ENCODE assay signal across 8 mouse cellular contexts in genomic region chr5:138155443-138155976, GRCm38 (mm10). TPM values are rescaled to one million over a fixed set of nuclear protein-coding genes. Genes with fewer than 3 reads are reported as not detected.
DNase-seq lines count a peak whose midpoint lies in the region; ATAC-seq and TF ChIP-seq lines count a peak whose summit lies in the region.

Zfp113 (minus strand) TSS chr5:138155744.

- TF ChIP-seq EP300 in CH12.LX (IDR thresholded peaks at IDR 0.05; ENCODE audit: low read length) = no peak
- TF ChIP-seq EP300 in liver, embryonic 14.5 days (IDR thresholded peaks at IDR 0.05; ENCODE audit: low read depth) = no peak
- TF ChIP-seq EP300 in stomach, postnatal 0 days (optimal IDR thresholded peaks at IDR 0.05) = no peak

- H3K4me2 ChIP-seq in CH12.LX (ENCODE audit: insufficient read depth, low read depth, poor library complexity, severe bottlenecking) = peak within 1 kb of the TSS; percentile 100
- peak within 1 kb of the TSS; percentile 68 for H3K4me2 ChIP-seq in heart, embryonic 15.5 days
- peak within 1 kb of the TSS; percentile 86 for H3K4me2 ChIP-seq in liver, embryonic 14.5 days (ENCODE audit: low read depth)
- H3K4me2 ChIP-seq in neural tube, embryonic 11.5 days (ENCODE audit: low read depth) = peak within 1 kb of the TSS; percentile 68
- peak within 1 kb of the TSS; percentile 64 for H3K4me2 ChIP-seq in stomach, postnatal 0 days (replicated peaks; ENCODE audit: low read depth)

- TF ChIP-seq RAD21 in CH12.LX (IDR thresholded peaks at IDR 0.05; ENCODE audit: low read depth, low read length) = peak; percentile 28

- H3K36me3 ChIP-seq in CH12.LX (replicated peaks in 1 of 2; ENCODE audit: control insufficient read depth in 1 of 2, insufficient read depth in 1 of 2, low read length in 1 of 2) = peaks cover 13 to 25% of the 10 kb centered on the region in 2 experiments
- peaks cover 34% of the 10 kb centered on the region for H3K36me3 ChIP-seq in forebrain, embryonic 10.5 days (replicated peaks)
- H3K36me3 ChIP-seq in heart, embryonic 15.5 days = peaks cover 23% of the 10 kb centered on the region
- peaks cover 4% of the 10 kb centered on the region for H3K36me3 ChIP-seq in liver, embryonic 14.5 days (replicated peaks; ENCODE audit: control insufficient read depth, insufficient read depth, low read depth)
- peaks cover 4% of the 10 kb centered on the region for H3K36me3 ChIP-seq in neural tube, embryonic 11.5 days (ENCODE audit: control insufficient read depth, insufficient read depth, low read length)
- peaks cover 8% of the 10 kb centered on the region for H3K36me3 ChIP-seq in stomach, postnatal 0 days (ENCODE audit: control insufficient read depth, insufficient read depth, low read length)

- H3K9me3 ChIP-seq in CH12.LX (replicated peaks; ENCODE audit: low read length) = no peaks in the 10 kb centered on the region
- no peaks in the 10 kb centered on the region for H3K9me3 ChIP-seq in forebrain, embryonic 10.5 days
- no peaks in the 10 kb centered on the region for H3K9me3 ChIP-seq in heart, embryonic 15.5 days (replicated peaks)
- no peaks in the 10 kb centered on the region for H3K9me3 ChIP-seq in liver, embryonic 14.5 days (ENCODE audit: control insufficient read depth, low read length)
- no peaks in the 10 kb centered on the region for H3K9me3 ChIP-seq in neural tube, embryonic 11.5 days (ENCODE audit: control insufficient read depth, low read length)
- H3K9me3 ChIP-seq in stomach, postnatal 0 days (ENCODE audit: control insufficient read depth, low read length) = no peaks in the 10 kb centered on the region

- peak within 1 kb of the TSS; percentile 94 for H3K9ac ChIP-seq in CH12.LX (ENCODE audit: insufficient read depth, low read depth)
- H3K9ac ChIP-seq in heart, embryonic 15.5 days = peak within 1 kb of the TSS; percentile 69
- peak within 1 kb of the TSS; percentile 82 for H3K9ac ChIP-seq in liver, embryonic 14.5 days (replicated peaks)
- H3K9ac ChIP-seq in neural tube, embryonic 11.5 days (ENCODE audit: low read length) = peak within 1 kb of the TSS; percentile 95
- peak within 1 kb of the TSS; percentile 89 for H3K9ac ChIP-seq in stomach, postnatal 0 days (ENCODE audit: low read length)

- H3K27me3 ChIP-seq in CH12.LX (replicated peaks) = no peaks in the 10 kb centered on the region
- H3K27me3 ChIP-seq in forebrain, embryonic 10.5 days (ENCODE audit: poor library complexity, severe bottlenecking) = no peaks in the 10 kb centered on the region
- H3K27me3 ChIP-seq in heart, embryonic 15.5 days = no peaks in the 10 kb centered on the region
- H3K27me3 ChIP-seq in liver, embryonic 14.5 days (ENCODE audit: control insufficient read depth, insufficient read depth, low read length) = no peaks in the 10 kb centered on the region
- no peaks in the 10 kb centered on the region for H3K27me3 ChIP-seq in neural tube, embryonic 11.5 days (ENCODE audit: control insufficient read depth, insufficient read depth, low read length)
- no peaks in the 10 kb centered on the region for H3K27me3 ChIP-seq in stomach, postnatal 0 days (ENCODE audit: control insufficient read depth, insufficient read depth, low read length)

- under 1% methylated on average over 31 of the region's 31 CpGs for WGBS in forebrain, embryonic 10.5 days
- under 1% methylated on average over 31 of the region's 31 CpGs for WGBS in heart, embryonic 15.5 days
- WGBS in liver, embryonic 14.5 days (ENCODE audit: insufficient replicate concordance) = under 1% methylated on average over 31 of the region's 31 CpGs
- under 1% methylated on average over 31 of the region's 31 CpGs for WGBS in neural tube, embryonic 11.5 days
- under 1% methylated on average over 31 of the region's 31 CpGs for WGBS in stomach, postnatal 0 days

- peak; percentile 20 to 90; a peak in 2 of 4 replicates for TF ChIP-seq CTCF in CH12.LX (conservative IDR thresholded peaks at IDR 0.05 in 1 of 2, IDR thresholded peaks at IDR 0.05 in 1 of 2; ENCODE audit: low read depth in 2 of 2, low read length in 2 of 2)
- peak; percentile 99 for TF ChIP-seq CTCF in liver, embryonic 14.5 days (IDR thresholded peaks at IDR 0.05; ENCODE audit: low read depth)
- TF ChIP-seq CTCF in stomach, postnatal 0 days (IDR thresholded peaks at IDR 0.05; ENCODE audit: low read depth) = peak; percentile 96

- dilution Hi-C loops in CH12.LX (cut with MboI; ENCODE audit: extremely low pct_ligation_motif_present, extremely low pct_unique_long_range_greater_than_20kb, low sequenced_read_pairs) = no loop called here

- H3K4me3 ChIP-seq in CH12.LX (replicated peaks in 1 of 3; ENCODE audit: low read depth in 2 of 3, low read length in 2 of 3, poor library complexity in 1 of 3) = peak within 1 kb of the TSS; percentile 88 to 90 (median 89)
- peak within 1 kb of the TSS; percentile 86 for H3K4me3 ChIP-seq in forebrain, embryonic 10.5 days
- H3K4me3 ChIP-seq in heart, embryonic 15.5 days = peak within 1 kb of the TSS; percentile 78
- peak within 1 kb of the TSS; percentile 66 to 88 for H3K4me3 ChIP-seq in liver, embryonic 14.5 days (ENCODE audit: insufficient read depth in 1 of 2, low read depth in 2 of 2, low read length in 2 of 2)
- peak within 1 kb of the TSS; percentile 73 for H3K4me3 ChIP-seq in neural tube, embryonic 11.5 days (ENCODE audit: low read depth, low read length)
- H3K4me3 ChIP-seq in stomach, postnatal 0 days (ENCODE audit: low read depth, low read length) = peak within 1 kb of the TSS; percentile 71

- in situ Hi-C loops in CH12.LX (cut with MboI; ENCODE audit: low pct_ligation_motif_present, low pct_unique_long_range_greater_than_20kb, low sequenced_read_pairs) = no loop called here

- H3K4me1 ChIP-seq in CH12.LX (ENCODE audit: control insufficient read depth in 1 of 2, insufficient read depth in 2 of 2) = peaks cover 0 to 17% of the 10 kb centered on the region in 2 experiments; a peak in 2 of 4 replicates
- H3K4me1 ChIP-seq in forebrain, embryonic 10.5 days = peaks cover 16% of the 10 kb centered on the region
- H3K4me1 ChIP-seq in heart, embryonic 15.5 days (replicated peaks) = peaks cover 2% of the 10 kb centered on the region; the same call in 1 of the 2 replicates
- peaks cover 6% of the 10 kb centered on the region in 2 experiments for H3K4me1 ChIP-seq in liver, embryonic 14.5 days (replicated peaks; ENCODE audit: control insufficient read depth in 2 of 2, insufficient read depth in 2 of 2, low read length in 1 of 2)
- no peaks in the 10 kb centered on the region; the same call in 1 of the 2 replicates for H3K4me1 ChIP-seq in neural tube, embryonic 11.5 days (ENCODE audit: control insufficient read depth, insufficient read depth, low read length)
- no peaks in the 10 kb centered on the region for H3K4me1 ChIP-seq in stomach, postnatal 0 days (replicated peaks; ENCODE audit: control insufficient read depth, insufficient read depth)

- peak; percentile 81 for TF ChIP-seq POLR2A in CH12.LX (IDR thresholded peaks at IDR 0.05; ENCODE audit: low read depth, low read length)

- peak; percentile 96 for DNase-seq in CH12.LX (ENCODE audit: extremely low read depth)
- peak; percentile 94 for DNase-seq in c-Kit-positive CD71-negative TER-119-negative erythroid progenitor cells, embryonic 14.5 days (ENCODE audit: low read depth)
- peak; percentile 90 for DNase-seq in forebrain, embryonic 10.5 days (ENCODE audit: extremely low spot score, low spot score)
- peak; percentile 92 to 94 for DNase-seq in kidney, postnatal 25 days
- DNase-seq in liver, embryonic 14.5 days (ENCODE audit: low read depth in 3 of 3, low spot score in 3 of 3) = peak; percentile 90 to 94 (median 91)
- peak; percentile 89 for DNase-seq in neural tube, embryonic 11.5 days (ENCODE audit: low spot score)
- DNase-seq in stomach, postnatal 0 days (ENCODE audit: low spot score) = peak; percentile 91

- H3K27ac ChIP-seq in CH12.LX (ENCODE audit: insufficient read depth, low read depth) = peak within 1 kb of the TSS; percentile 30; the same call in 1 of the 2 replicates
- H3K27ac ChIP-seq in forebrain, embryonic 10.5 days = peak within 1 kb of the TSS; percentile 98
- H3K27ac ChIP-seq in heart, embryonic 15.5 days = peak within 1 kb of the TSS; percentile 90
- H3K27ac ChIP-seq in liver, embryonic 14.5 days = peak within 1 kb of the TSS; percentile 19
- H3K27ac ChIP-seq in neural tube, embryonic 11.5 days (ENCODE audit: low read depth, low read length) = peak within 1 kb of the TSS; percentile 95
- H3K27ac ChIP-seq in stomach, postnatal 0 days (replicated peaks) = peak within 1 kb of the TSS; percentile 93

- H3K79me2 ChIP-seq in CH12.LX (replicated peaks; ENCODE audit: control insufficient read depth, extremely low read depth, insufficient read depth, poor library complexity, severe bottlenecking) = peaks cover 12% of the 10 kb centered on the region

- peak; percentile 97 for ATAC-seq in heart, embryonic 15.5 days (replicated peaks; ENCODE audit: insufficient number of reproducible peaks, insufficient read depth, low FRiP score, low read depth)
- ATAC-seq in liver, embryonic 14.5 days (ENCODE audit: insufficient read depth) = peak; percentile 95
- ATAC-seq in neural tube, embryonic 11.5 days (ENCODE audit: insufficient read depth, low FRiP score, low TSS enrichment) = peak; percentile 97
- ATAC-seq in stomach, postnatal 0 days (ENCODE audit: low FRiP score, low TSS enrichment) = peak; percentile 98

TF ChIP-seq in CH12.LX, 34 proteins besides CTCF, POLR2A, EP300 and RAD21 (continues in another document):
- TF ChIP-seq ELF1 (IDR thresholded peaks at IDR 0.05; ENCODE audit: low read depth, low read length) (peak; percentile 90), SIN3A (IDR thresholded peaks at IDR 0.05; ENCODE audit: low read length) (peak; percentile 99), POLR2AphosphoS2 (IDR thresholded peaks at IDR 0.05; ENCODE audit: low read depth, low read length) (peak; percentile 40; the same call in 1 of the 2 replicates), NRF1 (IDR thresholded peaks at IDR 0.05; ENCODE audit: low read depth, low read length) (peak; percentile 53), MYC (IDR thresholded peaks at IDR 0.05; ENCODE audit: low read depth, low read length) (peak; percentile 68; the same call in 1 of the 2 replicates), HCFC1 (IDR thresholded peaks at IDR 0.05; ENCODE audit: low read depth, low read length) (peak; percentile 95), IRF4 (IDR thresholded peaks at IDR 0.05; ENCODE audit: low read depth, low read length) (peak; percentile 79; the same call in 1 of the 2 replicates), TBP (conservative IDR thresholded peaks at IDR 0.05; ENCODE audit: low read depth, low read length) (peak; percentile 88)

RNA-seq across cellular contexts. Expression of gene Zfp113, which starts in this region (rescaled TPM):
- total RNA-seq in CH12.LX (2012; rRNA removed) (5.2 and 5.8 TPM in 2 replicates), CH12.LX (2014; rRNA removed) (5.5 and 7.0 TPM in 2 replicates)
- polyA plus RNA-seq in CH12.LX (2012; ENCODE audit: insufficient read length, low read depth) = 4.1 and 4.4 TPM in 2 replicates
- 37.0 and 38.7 TPM in 2 replicates for polyA plus RNA-seq in forebrain, embryonic 10.5 days (2016; fragmentation: Nextera tagmentation; extraction: Ambion mirVana)
- 10.5 and 14.3 TPM in 2 replicates for polyA plus RNA-seq in heart, embryonic 15.5 days (2015; fragmentation: Nextera tagmentation; extraction: Ambion mirVana)
- polyA plus RNA-seq in liver, embryonic 14.5 days (2012; rRNA removed) = 0.81 and 1.4 TPM in 2 replicates
- 2.6 and 2.7 TPM in 2 replicates for polyA plus RNA-seq in liver, embryonic 14.5 days (2014; fragmentation: Nextera tagmentation; extraction: Ambion mirVana)
- polyA plus RNA-seq in neural tube, embryonic 11.5 days (2014; fragmentation: Nextera tagmentation; extraction: Ambion mirVana) = 25.5 and 27.8 TPM in 2 replicates
- polyA plus RNA-seq in stomach, postnatal 0 days (2015; fragmentation: Nextera tagmentation; extraction: Ambion mirVana) = 6.1 and 8.0 TPM in 2 replicates

Comparison
In these comparisons a context has a peak if more than half of its experiments do, and no peak if none do; other contexts are left out.
1. Peak in every context shown above with its lines: DNase-seq, ATAC-seq, H3K4me3 ChIP-seq and H3K27ac ChIP-seq.
2. H3K27ac ChIP-seq: peak in every context shown above with its lines; median percentile 98 in forebrain, embryonic 10.5 days; 95 in neural tube, embryonic 11.5 days; 93 in stomach, postnatal 0 days; 90 in heart, embryonic 15.5 days; 30 in CH12.LX; 19 in liver, embryonic 14.5 days.